5 mouse cellular contexts compared by ENCODE assay signal in genomic region chr14:53516623-53517238, GRCm38 (mm10).
DNase-seq lines count a peak whose midpoint lies in the region; ATAC-seq lines count a peak whose summit lies in the region.
"Not testable (repeated sequence)": the region's sequence is repeated elsewhere in the genome, so short reads cannot be mapped to it uniquely, and the experiment has no call there.

No protein-coding gene starts in this region.

- ATAC-seq in common myeloid progenitor, adult 5-6 weeks (replicated peaks; ENCODE audit: low read depth, poor library complexity, severe bottlenecking), result peak; percentile 94
- peak; percentile 40; the same call in 1 of the 2 replicates for ATAC-seq in forebrain, embryonic 14.5 days
- ATAC-seq in hematopoietic stem cell, adult 5-6 weeks (replicated peaks in 1 of 2; ENCODE audit: insufficient read depth in 1 of 2, low FRiP score in 2 of 2, low TSS enrichment in 1 of 2, low read depth in 1 of 2, poor library complexity in 2 of 2, severe bottlenecking in 2 of 2), result peak; percentile 63 to 82
- ATAC-seq in megakaryocyte progenitor cell, adult 5-6 weeks (replicated peaks; ENCODE audit: poor library complexity), result peak; percentile 95
- ATAC-seq in monocyte, adult 5-6 weeks (replicated peaks; ENCODE audit: insufficient number of reproducible peaks, low FRiP score, low TSS enrichment, poor library complexity, severe bottlenecking), result peak; percentile 61; the same call in 1 of the 2 replicates

- not testable (repeated sequence) for H3K4me1 ChIP-seq in forebrain, embryonic 14.5 days (ENCODE audit: control insufficient read depth, insufficient read depth, low read length)

- not testable (repeated sequence) for H3K36me3 ChIP-seq in forebrain, embryonic 14.5 days (ENCODE audit: control insufficient read depth, insufficient read depth, low read length)

- no CpG with 5 or more reads among the region's 10 CpGs for WGBS in forebrain, embryonic 14.5 days

- not testable (repeated sequence) for DNase-seq in forebrain, embryonic 14.5 days (ENCODE audit: low spot score)

- not testable (repeated sequence) for H3K9ac ChIP-seq in forebrain, embryonic 14.5 days (ENCODE audit: low read length)

- not testable (repeated sequence) for H3K4me2 ChIP-seq in forebrain, embryonic 14.5 days (ENCODE audit: low read length)

- H3K4me3 ChIP-seq in forebrain, embryonic 14.5 days (ENCODE audit: low read depth, low read length), result not testable (repeated sequence)

- not testable (repeated sequence) for H3K9me3 ChIP-seq in forebrain, embryonic 14.5 days (replicated peaks; ENCODE audit: control insufficient read depth, low read length)

- H3K27ac ChIP-seq in forebrain, embryonic 14.5 days (ENCODE audit: low read depth, low read length), result not testable (repeated sequence)

- not testable (repeated sequence) for H3K27me3 ChIP-seq in forebrain, embryonic 14.5 days (replicated peaks; ENCODE audit: control insufficient read depth, insufficient read depth, low read length)

Comparison
In these comparisons a context has a peak if more than half of its experiments do, and no peak if none do; other contexts are left out.
1. ATAC-seq: peak in every context shown above with its lines; median percentile 95 in megakaryocyte progenitor cell, adult 5-6 weeks; 94 in common myeloid progenitor, adult 5-6 weeks; 72 in hematopoietic stem cell, adult 5-6 weeks; 61 in monocyte, adult 5-6 weeks; 40 in forebrain, embryonic 14.5 days.